Mouse (Mus musculus) neural tube, embryonic 12.5 days (tissue): ENCODE measurements at regions not wholly inside any gene's neighbourhood (a gene's known extent, or its start where the extent isn't known, plus 50 kb on each side); places are given as distances from the start of the nearest gene placed in this dataset.

Experiments used
- ATAC-seq: fragments of 200-750 bp; cut with Nextera tagmentation; 2 replicates; pipeline ENCODE4 v1.8.0; 2017; ENCODE audit warnings: low read depth, mild to moderate bottlenecking, moderate TSS enrichment, moderate library complexity; ENCODE audit not compliant: low FRiP score
- H3K27ac ChIP-seq: fragments of 300-500 bp; sonication (generic); 2 replicates; pipeline ENCODE4 v1.5.1; 2016
- H3K27me3 ChIP-seq: fragments of 300-500 bp; sonication (generic); replicated peaks from 2 replicates; pipeline ENCODE4 v1.6.1; 2016; ENCODE audit warnings: mild to moderate bottlenecking
- H3K36me3 ChIP-seq: fragments of 300-500 bp; sonication (generic); 2 replicates; pipeline ENCODE4 v1.6.1; 2016; ENCODE audit warnings: mild to moderate bottlenecking
- H3K4me1 ChIP-seq: fragments of 300-500 bp; sonication (generic); 2 replicates; pipeline ENCODE4 v1.6.1; 2016
- H3K4me2 ChIP-seq: fragments of 300-500 bp; sonication (generic); replicated peaks from 2 replicates; pipeline ENCODE4 v1.6.1; 2016; ENCODE audit warnings: mild to moderate bottlenecking
- H3K4me3 ChIP-seq: fragments of 300-500 bp; sonication (generic); 2 replicates; pipeline ENCODE4 v1.5.1; 2016
- H3K9ac ChIP-seq: fragments of 300-500 bp; sonication (generic); 2 replicates; pipeline ENCODE4 v1.6.1; 2016; ENCODE audit warnings: mild to moderate bottlenecking
- H3K9me3 ChIP-seq: fragments of 300-500 bp; sonication (generic); 2 replicates; pipeline ENCODE4 v1.6.1; 2016; ENCODE audit warnings: mild to moderate bottlenecking
- WGBS: fragments of 180-500 bp; shearing (Covaris S2); methylation state at CpG from one replicate; pipeline ENCODE4 v1.1.7; 2016; 5-methylcytosine and 5-hydroxymethylcytosine counted together

- no peaks in the 10 kb centered on the region for H3K27me3 ChIP-seq
- no peak overlapping the region for H3K9ac ChIP-seq
- no peaks in the 10 kb centered on the region for H3K9me3 ChIP-seq
- no peak overlapping the region for H3K4me3 ChIP-seq
- no peak overlapping the region for H3K4me2 ChIP-seq
- H3K4me1 ChIP-seq: peaks cover 12% of the 10 kb centered on the region
- 79% methylated on average over 11 of the region's 11 CpGs for WGBS
- H3K36me3 ChIP-seq: no peaks in the 10 kb centered on the region
- H3K27ac ChIP-seq: no peak overlapping the region
- no peak for ATAC-seq
These were observed 58.5 kb upstream of the S1pr3 start for GRCm38 (mm10) chr13:51349818-51350551.

- Histone ChIP-seq H3K4me1 (no peaks in the 10 kb centered on the region), H3K27me3 (no peaks in the 10 kb centered on the region), H3K4me2 (no peak overlapping the region), H3K27ac (no peak overlapping the region), H3K9me3 (no peaks in the 10 kb centered on the region), H3K4me3 (no peak overlapping the region), H3K36me3 (no peaks in the 10 kb centered on the region), H3K9ac (no peak overlapping the region)
- ATAC-seq: no peak
- 84% methylated on average over 4 of the region's 4 CpGs for WGBS
These were observed 55.6 kb upstream of the S1pr3 start for GRCm38 (mm10) chr13:51352874-51353273.

GRCm38 (mm10) chr13:51355507-51355906 is 52.9 kb upstream of the S1pr3 start:
- ATAC-seq: no peak
- Histone ChIP-seq H3K27ac (no peak overlapping the region), H3K27me3 (no peaks in the 10 kb centered on the region), H3K9ac (no peak overlapping the region), H3K36me3 (no peaks in the 10 kb centered on the region), H3K9me3 (no peaks in the 10 kb centered on the region), H3K4me3 (no peak overlapping the region), H3K4me1 (no peaks in the 10 kb centered on the region), H3K4me2 (no peak overlapping the region)
- WGBS: 80% methylated on average over 2 of the region's 2 CpGs
